24 mouse cellular contexts compared by ENCODE assay signal in genomic region chr13:70762586-70762985, GRCm38 (mm10).
A peak's percentile ranks its signal among the peaks of the same experiment; 100 is the strongest.
DNase-seq lines count a peak whose midpoint lies in the region; ATAC-seq and TF ChIP-seq lines count a peak whose summit lies in the region.
"Had no signal": no experiment of that assay in that cellular context is flagged by ENCODE, and none has a peak within 500 bp of the region (broad histone marks: within the 10 kb centered on the region; RNA-seq: fewer than 3 reads in every experiment).

No protein-coding gene starts in this region.

- ATAC-seq in lung, postnatal 0 days: peak; percentile 25; the same call in 1 of the 2 replicates
- ATAC-seq: activated CD4-positive, CD25-positive, alpha-beta regulatory T cell, adult 4 months; CD4-positive, CD25-positive, alpha-beta regulatory T cell, adult 4 months; forebrain, embryonic 13.5 days; forebrain, embryonic 15.5 days; Patski had no signal

- no peaks in the 10 kb centered on the region for H3K36me3 ChIP-seq in heart, embryonic 10.5 days
- H3K36me3 ChIP-seq in lung, postnatal 0 days (ENCODE audit: insufficient read depth, low read length): no peaks in the 10 kb centered on the region
- H3K36me3 ChIP-seq: embryonic facial prominence, embryonic 10.5 days; embryonic facial prominence, embryonic 12.5 days; forebrain, embryonic 15.5 days; G1E had no signal

- 0 out of 2 replicates have a peak, but pooled peaks have one; percentile 18 for TF ChIP-seq EP300 in lung, postnatal 0 days (IDR thresholded peaks at IDR 0.05)

- no peaks in the 10 kb centered on the region for H3K9me3 ChIP-seq in heart, embryonic 10.5 days
- no peaks in the 10 kb centered on the region for H3K9me3 ChIP-seq in lung, postnatal 0 days (ENCODE audit: low read length)
- H3K9me3 ChIP-seq: embryonic facial prominence, embryonic 10.5 days; embryonic facial prominence, embryonic 12.5 days; forebrain, embryonic 13.5 days; forebrain, embryonic 15.5 days had no signal

- H3K4me1 ChIP-seq in heart, embryonic 10.5 days: no peaks in the 10 kb centered on the region
- no peaks in the 10 kb centered on the region for H3K4me1 ChIP-seq in lung, postnatal 0 days (ENCODE audit: insufficient read depth, low read depth, low read length)
- H3K4me1 ChIP-seq: embryonic facial prominence, embryonic 10.5 days; embryonic facial prominence, embryonic 12.5 days; forebrain, embryonic 13.5 days; forebrain, embryonic 15.5 days had no signal

- no peaks in the 10 kb centered on the region for H3K27me3 ChIP-seq in heart, embryonic 10.5 days (ENCODE audit: insufficient read depth, poor library complexity, severe bottlenecking)
- no peaks in the 10 kb centered on the region for H3K27me3 ChIP-seq in lung, postnatal 0 days (replicated peaks; ENCODE audit: insufficient read depth, low read length)
- H3K27me3 ChIP-seq: CH12.LX; embryonic facial prominence, embryonic 12.5 days; forebrain, embryonic 13.5 days; forebrain, embryonic 15.5 days; Patski had no signal

- H3K4me3 ChIP-seq in heart, embryonic 10.5 days: no peak overlapping the region
- no peak overlapping the region for H3K4me3 ChIP-seq in lung, postnatal 0 days (ENCODE audit: low read depth, low read length)
- H3K4me3 ChIP-seq: embryonic facial prominence, embryonic 10.5 days; embryonic facial prominence, embryonic 12.5 days; forebrain, embryonic 13.5 days; forebrain, embryonic 15.5 days had no signal

- H3K4me2 ChIP-seq in lung, postnatal 0 days (replicated peaks; ENCODE audit: low read depth, low read length): no peak overlapping the region
- H3K4me2 ChIP-seq: embryonic facial prominence, embryonic 12.5 days; forebrain, embryonic 13.5 days; forebrain, embryonic 15.5 days had no signal

- TF ChIP-seq CTCF in lung, postnatal 0 days (IDR thresholded peaks at IDR 0.05): no peak

- WGBS in heart, embryonic 10.5 days: 79% methylated on average over 2 of the region's 2 CpGs
- WGBS in lung, postnatal 0 days: 65% methylated on average over 2 of the region's 2 CpGs

- H3K9ac ChIP-seq in lung, postnatal 0 days (replicated peaks; ENCODE audit: low read depth): no peak overlapping the region
- H3K9ac ChIP-seq: embryonic facial prominence, embryonic 12.5 days; forebrain, embryonic 13.5 days; forebrain, embryonic 15.5 days had no signal

- H3K27ac ChIP-seq in heart, embryonic 10.5 days: no peak overlapping the region
- H3K27ac ChIP-seq in lung, postnatal 0 days (ENCODE audit: low read length): no peak overlapping the region
- H3K27ac ChIP-seq: embryonic facial prominence, embryonic 10.5 days; embryonic facial prominence, embryonic 12.5 days; forebrain, embryonic 13.5 days; forebrain, embryonic 15.5 days had no signal

- DNase-seq in heart, adult 11 months: peak; percentile 28
- no peak for DNase-seq in heart, embryonic 10.5 days (ENCODE audit: low spot score)
- DNase-seq in lung, postnatal 0 days (ENCODE audit: low spot score): peak; percentile 52
- DNase-seq in lung, postnatal 10 days: no peak
- DNase-seq in lung, postnatal 36 days: peak; percentile 25
- no peak for DNase-seq in lung, postnatal 4 days
- DNase-seq: adrenal gland, adult 8-10 months; adrenal gland, postnatal 14 days; adrenal gland, postnatal 36 days; B cell, adult 2 months; cerebellum, adult 11-12 months; cerebellum, adult 2 months; cerebellum, adult 9-10 months; cerebellum, postnatal 10 days; cerebellum, postnatal 25 days had no signal

Comparison
In these comparisons a context has a peak if more than half of its experiments do, and no peak if none do; other contexts are left out.
1. DNase-seq: peak in heart, adult 11 months (single experiment), lung, postnatal 0 days (single experiment) and lung, postnatal 36 days (single experiment); none in heart, embryonic 10.5 days (single experiment), lung, postnatal 10 days (single experiment) and lung, postnatal 4 days (0 of 2).